Mouse (Mus musculus): Measurements from ENCODE around the gene Slc5a2.

Slc5a2 gene

DNA sequence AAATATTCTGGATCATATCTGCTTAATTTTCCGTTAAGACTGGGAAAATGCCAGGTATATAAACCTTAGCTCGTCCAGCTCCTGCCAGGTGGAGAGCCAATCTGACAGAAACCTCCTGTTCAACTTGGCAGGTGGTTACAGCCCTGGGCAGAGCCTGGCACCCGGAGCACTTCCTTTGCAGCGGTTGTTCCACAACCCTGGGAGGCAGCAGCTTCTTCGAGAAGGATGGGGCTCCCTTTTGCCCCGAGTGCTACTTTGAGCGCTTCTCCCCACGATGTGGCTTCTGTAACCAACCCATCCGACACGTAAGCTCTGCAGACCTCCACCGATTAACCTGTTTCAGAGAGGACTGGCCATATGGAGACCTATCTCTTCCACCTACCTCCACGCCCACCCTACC lies 13.5 kb upstream of the Slc5a2 start:
- DNase-seq, result no peak

DNA sequence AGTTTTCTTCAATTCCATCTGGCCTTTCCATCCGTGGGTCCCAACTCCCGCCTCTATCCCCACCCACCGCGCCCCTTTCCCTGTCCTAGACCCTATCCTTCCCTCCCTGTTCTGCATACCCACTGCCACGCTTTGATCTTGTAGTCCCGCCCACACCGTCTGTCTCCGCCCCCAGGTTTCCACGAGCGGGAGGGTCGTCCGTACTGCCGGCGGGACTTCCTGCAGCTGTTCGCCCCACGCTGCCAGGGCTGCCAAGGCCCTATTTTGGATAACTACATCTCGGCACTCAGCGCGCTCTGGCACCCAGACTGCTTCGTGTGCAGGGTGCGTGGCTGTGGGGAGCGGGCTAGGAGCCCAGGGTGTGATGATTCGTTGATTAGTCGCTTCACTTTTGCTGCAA lies 12.8 kb upstream of the Slc5a2 start:
- no peak for DNase-seq

DNA sequence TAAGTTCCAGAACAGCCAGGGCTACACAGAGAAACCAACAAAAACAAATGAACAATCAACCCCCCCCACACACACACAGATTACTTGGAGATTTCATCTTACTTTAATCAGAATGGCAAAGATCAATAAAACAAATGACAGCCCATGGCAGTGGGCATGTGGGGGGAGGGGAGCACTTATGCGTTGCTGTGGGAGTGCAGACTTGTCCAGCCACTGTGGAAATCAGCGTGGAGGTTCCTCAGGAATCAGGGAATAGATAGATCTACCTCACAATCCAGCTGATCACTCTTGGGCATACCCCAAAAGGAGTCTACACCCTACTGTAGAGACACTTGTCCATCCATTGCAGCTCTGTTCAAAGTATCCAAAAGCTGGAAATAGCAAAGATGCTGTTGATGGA lies 10.5 kb upstream of the Slc5a2 start:
- DNase-seq, result no peak

DNA sequence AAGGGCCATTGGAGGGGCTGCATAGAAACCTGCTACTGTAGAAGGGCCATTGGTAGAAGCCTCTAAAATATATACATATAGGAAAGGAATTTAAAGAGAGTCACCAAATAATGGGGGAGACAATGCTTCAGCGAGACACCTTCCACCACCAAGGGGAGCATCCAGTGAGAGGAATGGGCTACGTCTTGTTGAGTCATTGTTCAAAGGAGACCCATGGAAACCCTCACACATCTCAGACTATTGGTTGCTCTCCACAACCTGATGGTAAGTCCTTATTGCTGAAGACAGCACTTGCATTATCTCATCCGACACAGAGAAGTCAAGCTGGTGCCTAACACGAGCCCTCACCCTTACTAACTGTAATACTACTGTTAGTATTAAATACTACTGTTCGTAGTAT lies 9.7 kb upstream of the Slc5a2 start:
- no peak for DNase-seq

DNA sequence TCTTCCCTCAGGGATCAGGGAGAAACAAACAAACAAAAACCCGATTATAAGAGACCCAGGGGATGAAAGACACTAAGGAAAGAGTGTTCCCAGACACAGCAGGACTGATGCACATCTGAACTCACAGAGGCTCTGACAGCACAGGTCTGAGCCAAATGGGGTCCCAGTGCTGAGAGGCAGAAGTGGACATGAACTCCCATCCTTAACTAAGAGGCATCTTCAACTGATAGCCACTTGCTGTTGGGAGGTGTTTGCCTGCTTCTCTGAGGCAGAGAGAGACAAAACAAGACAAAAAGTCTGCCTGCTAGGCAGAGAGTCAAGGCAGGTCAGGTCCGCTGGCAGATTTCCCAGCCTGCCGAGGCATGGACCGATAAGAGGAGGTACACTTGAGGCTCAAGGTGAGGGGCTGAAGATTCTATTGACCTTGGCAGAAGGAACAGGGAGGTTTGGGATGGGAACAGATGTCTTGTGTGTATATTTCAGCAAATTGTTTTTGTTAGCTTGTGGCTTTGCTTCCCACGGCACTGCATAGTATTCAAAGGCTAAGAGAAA lies 8.6 kb upstream of the Slc5a2 start:
- no peak for DNase-seq

DNA sequence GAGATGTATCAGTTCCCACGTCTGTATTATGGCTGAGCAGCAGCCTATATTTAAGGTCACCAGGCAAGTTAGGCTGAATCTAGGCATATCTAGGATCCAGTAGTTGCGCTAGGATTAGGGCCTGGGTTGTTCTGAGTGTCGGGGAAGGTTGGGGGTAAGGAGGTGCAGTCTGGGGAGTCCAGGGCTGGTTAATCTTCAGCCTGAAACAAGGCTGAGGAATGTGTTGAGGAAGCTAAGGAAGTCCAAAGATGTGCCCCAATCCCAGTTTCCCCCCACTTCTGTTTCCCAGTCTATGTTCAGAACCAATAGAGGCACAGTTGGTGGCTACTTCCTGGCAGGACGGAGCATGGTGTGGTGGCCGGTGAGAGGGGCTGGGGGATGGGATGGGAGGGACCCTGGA lies 599 bp downstream of the Slc5a2 start:
- DNase-seq, result no peak

DNA sequence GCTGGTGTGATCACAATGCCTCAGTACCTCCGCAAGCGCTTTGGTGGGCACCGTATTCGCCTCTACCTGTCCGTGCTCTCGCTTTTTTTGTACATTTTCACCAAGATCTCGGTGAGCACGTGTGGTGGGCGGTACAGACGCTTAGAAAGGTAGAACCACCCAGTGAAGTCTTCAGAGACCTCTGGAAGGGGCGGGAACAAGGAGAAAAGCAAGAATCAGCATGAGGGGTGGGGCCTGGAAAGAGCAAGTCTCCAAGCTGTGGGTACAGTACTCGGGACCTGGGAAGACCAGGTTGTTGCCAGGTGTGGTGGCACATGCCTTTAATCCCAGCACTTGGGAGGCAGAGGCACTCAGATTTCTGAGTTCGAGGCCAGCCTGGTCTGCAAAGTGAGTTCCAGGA lies 1.9 kb downstream of the Slc5a2 start:
- DNase-seq, result no peak

DNA sequence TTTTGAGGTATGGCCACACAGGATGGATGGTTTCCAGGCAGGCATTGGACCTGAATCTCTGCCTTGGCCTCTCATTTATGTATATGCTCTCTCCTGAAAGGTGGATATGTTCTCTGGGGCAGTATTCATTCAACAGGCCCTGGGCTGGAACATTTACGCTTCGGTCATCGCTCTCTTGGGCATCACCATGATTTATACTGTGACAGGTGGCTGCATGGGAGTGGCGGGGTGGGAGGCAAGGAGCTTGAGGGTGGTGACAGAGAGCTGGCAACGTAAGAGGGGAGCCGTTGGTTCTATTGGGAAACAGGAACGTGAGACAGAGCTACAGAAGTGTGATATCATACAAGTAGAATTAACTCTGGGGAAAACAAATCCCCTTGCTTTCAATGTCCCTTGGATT lies 2.4 kb downstream of the Slc5a2 start:
- DNase-seq, result no peak

DNA sequence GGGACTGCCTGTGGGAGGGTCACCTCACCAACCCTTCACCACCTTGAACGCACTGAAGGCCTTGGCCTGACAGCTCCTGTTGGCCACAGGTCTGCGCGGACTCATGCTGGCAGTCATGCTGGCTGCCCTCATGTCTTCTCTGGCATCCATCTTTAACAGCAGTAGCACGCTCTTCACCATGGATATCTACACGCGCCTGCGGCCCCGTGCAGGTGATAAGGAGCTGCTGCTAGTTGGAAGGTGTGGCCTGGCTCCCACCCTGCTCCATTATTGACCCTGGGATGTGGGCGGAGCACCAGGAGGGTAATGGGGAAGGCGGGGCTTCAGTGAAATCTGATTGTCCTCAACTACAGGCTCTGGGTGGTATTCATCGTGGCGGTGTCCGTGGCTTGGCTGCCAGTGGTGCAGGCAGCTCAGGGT lies 5.0 kb downstream of the Slc5a2 start:
- DNase-seq, result no peak

DNA sequence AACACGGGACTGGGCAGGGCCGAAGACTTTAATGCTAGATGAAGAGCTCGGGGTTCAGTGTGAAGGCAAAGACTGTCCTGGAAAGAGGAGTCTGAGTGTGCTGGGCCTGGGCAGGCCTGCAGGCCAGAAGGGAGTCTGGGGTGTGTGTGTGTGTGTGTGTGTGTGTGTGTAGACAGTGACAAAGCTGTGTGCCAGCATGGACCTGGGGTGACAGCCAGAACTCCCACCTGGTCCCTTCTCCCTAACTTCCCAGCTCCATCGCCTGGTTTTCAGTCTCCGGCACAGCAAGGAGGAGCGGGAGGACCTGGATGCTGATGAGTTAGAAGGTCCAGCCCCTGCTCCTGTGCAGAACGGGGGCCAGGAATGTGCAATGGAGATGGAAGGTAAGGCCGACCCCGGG lies 6.0 kb downstream of the Slc5a2 start:
- no peak for DNase-seq

DNA sequence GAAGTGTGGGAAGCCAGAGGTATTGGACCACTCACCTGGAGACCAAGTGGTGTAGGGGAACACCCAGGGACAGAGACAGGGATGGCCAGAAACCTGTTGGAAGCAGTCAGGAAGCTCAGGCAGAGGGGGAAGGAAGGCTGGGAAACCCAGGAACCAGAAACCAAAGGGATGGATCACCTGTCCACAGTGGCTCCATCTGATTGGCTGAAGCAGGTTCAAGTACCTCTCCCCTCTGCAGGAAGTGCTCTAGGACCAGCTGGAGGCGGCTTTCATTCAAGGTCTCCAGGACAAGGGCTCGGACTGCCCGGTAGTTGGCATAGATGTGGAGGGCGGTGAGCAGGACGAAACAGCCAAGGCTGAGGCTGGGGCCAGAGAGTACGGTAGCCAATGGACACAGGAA lies 10.6 kb downstream of the Slc5a2 start:
- DNase-seq, result no peak

DNA sequence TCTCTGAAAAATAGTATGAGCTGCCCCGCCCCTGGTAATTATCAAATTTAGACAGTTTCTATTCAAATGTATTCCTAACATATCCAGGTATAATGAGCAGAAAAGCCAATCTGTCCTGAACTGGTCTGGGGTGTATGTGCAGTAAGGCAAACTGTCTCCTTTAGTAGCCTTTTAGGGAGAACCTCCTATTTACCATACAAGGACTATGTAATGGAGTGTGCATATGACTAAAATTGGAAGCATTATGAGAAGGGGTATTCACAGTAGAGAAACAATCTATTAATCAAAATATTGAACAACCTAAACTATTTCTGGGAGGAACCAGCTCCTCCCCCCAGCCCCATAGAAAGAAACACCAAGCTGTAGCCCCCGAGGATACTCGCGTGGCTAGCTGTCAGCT lies 14.3 kb downstream of the Slc5a2 start:
- no peak for DNase-seq

DNA sequence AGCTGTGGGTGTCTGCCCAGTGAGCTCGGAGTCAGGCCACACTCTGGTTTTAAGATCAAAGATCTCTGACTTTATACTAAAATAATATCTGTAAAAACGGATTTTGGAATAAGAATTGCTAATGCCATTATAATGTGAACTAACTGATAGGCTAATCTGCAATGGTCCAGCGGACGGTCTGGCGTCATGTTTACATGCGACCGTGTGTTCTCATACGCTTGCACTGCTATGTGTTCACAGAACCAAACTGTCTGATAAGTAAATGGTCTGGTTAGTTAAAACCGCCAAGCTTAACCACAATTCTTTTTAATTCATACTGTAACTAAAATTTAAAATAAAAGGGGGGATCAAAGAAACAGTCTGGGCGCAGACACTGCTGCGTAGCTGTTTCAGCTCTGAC lies 16.3 kb downstream of the Slc5a2 start:
- no peak for DNase-seq

DNA sequence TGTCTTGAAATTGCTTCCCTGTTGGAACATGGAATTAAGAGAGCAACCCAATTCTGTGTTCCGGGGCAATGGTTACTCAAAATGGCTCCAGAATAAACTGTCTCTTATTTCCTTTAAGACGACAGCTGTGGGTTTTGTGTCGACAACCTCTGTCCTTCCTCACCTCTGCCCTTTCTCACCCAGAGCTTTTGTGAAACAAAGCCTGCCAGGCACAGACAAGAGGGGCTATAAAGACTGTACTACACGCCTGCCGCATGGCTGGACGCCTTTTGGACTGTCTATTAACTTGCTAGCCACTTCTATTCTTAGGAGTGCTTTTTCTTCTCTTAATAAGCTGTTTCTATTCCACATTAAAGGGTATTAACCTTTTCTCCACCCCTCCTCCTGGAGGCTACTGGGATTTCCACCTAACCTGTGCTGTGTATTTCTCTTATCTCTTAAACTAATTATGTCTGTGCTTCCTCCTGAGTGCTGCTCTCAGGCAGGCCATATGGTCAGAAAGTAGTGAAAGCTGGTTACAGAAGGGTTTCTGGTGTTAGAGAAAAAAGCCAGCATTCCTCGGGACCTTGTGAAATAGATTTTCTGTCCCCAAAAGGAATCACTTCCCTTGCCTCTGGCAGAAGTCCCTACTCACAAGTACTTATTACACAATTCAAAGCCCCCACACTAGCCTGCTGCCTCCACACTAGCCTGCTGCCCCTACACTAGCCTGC lies 17.2 kb downstream of the Slc5a2 start:
- DNase-seq, result no peak

DNA sequence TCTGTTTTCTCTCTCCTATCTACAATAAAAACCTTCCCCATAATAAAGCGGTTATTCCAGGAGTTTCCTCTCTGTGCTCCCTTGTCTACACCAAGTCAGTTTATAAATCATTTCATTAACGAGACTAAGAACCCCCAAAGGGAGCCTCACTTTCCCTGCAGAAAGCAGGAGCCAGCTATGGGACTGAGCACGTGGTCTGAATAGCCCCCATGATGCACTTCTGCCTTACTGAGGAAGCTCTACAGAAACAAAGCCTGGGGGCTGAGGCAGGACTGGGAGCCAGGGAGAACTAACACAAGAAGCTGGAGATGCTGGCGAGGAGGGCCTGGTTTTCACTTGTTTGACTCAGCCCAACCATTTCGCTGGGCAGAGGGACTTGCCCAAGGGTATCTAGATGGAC lies 18.6 kb downstream of the Slc5a2 start:
- no peak for DNase-seq

DNA sequence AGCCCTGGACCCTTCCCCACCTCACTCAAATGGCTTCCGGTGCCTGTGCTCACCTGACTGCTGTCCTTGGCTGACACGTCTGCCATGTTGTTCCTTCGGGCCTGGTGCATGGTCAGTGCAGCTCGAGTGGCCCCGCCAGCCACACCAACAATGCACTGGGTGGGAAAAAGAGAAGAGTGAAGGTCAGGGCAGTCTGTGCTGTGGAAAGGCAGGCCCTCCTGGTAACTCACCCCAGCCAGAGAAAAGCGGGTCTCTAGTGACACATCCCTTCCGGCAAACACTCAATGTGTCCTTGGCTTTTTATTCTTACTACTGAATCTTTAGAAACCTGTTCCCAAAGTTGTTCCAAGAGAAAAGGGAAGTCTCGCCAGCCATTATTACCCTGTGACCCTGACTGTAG lies 19.6 kb downstream of the Slc5a2 start:
- no peak for DNase-seq

DNA sequence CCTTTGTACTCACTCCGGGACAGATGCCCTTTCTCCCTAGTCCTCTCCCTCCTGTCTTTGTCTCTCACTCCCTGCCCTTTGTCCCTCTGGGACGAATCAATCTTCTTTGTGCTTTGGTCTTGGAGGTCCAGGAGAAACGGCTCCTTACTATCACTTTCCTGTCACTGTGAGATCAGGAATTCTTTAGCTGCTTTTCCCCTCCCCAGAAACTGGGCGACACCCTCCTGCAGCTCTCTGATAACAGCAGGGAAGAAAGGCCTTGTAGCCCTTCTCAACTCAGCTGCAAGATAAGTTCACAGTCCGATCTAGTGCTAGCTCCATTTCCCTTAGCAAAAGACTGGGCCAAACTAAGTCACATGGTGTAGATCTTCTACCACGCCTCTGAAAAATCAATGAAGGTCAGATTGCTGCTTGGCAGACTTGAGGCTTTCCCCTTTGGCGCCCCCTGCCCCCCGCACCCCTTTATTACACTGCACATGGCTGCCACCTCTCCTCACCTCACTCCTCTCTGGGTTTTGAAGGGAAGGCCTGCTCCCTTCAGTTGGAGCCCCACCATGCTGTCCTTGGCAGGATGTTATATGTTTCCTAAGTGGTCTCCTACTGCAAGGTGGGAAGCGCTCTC lies 23.6 kb downstream of the Slc5a2 start:
- DNase-seq, result no peak

DNA sequence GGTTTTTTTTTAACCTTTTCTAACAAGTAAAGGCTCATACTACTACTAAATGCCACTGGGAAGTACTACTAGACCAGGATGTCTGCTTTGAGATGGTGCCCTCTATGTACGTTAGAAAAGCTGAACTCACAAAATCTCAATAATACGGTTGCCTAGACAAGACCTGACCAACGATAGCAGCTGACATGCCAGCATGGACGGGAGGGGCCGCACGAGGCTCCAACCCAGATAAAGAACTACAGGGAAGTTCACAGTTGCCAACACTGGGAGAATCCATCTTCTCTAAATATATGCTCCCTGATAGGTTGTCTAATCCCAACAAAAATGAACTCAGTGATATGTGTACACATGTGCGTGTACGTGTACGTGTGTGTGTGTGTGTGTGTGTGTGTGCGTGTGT lies 29.3 kb downstream of the Slc5a2 start:
- no peak for DNase-seq

DNA sequence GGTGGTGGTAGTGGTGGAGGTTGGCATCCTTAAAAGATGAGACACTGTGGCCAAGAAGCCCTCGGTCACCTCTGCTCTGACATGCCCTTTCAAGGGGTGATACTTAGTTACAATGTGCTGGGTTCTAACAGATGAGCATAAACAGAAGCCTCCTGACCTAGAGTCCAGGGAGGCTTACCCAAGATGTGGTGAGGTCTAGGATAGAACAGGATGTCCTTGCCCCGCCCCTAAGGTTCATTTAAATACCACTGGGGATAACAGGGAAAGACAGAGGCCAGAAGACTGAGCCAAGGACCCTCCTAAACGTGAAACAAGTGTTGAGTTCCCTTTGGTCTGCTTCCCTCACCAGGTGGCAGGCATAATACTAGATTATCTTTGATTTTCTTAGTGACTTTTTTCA lies 31.1 kb downstream of the Slc5a2 start:
- no peak for DNase-seq

DNA sequence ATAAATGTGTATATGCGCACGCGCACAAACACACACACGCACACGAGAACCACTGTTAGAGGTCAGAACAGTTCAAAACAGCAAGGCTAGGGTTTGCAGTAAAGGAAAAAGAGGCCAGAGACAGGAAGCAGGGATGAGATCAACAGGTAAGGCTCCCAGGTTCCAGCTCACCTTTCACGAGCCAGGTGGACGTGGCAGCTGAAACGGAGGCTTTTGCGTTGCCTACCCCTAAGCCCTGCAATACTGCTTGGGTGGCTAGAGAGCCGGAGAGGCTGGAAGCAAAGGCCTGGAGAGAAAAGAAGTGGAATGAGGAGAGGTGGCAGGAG lies 31.8 kb downstream of the Slc5a2 start:
- DNase-seq, result no peak

DNA sequence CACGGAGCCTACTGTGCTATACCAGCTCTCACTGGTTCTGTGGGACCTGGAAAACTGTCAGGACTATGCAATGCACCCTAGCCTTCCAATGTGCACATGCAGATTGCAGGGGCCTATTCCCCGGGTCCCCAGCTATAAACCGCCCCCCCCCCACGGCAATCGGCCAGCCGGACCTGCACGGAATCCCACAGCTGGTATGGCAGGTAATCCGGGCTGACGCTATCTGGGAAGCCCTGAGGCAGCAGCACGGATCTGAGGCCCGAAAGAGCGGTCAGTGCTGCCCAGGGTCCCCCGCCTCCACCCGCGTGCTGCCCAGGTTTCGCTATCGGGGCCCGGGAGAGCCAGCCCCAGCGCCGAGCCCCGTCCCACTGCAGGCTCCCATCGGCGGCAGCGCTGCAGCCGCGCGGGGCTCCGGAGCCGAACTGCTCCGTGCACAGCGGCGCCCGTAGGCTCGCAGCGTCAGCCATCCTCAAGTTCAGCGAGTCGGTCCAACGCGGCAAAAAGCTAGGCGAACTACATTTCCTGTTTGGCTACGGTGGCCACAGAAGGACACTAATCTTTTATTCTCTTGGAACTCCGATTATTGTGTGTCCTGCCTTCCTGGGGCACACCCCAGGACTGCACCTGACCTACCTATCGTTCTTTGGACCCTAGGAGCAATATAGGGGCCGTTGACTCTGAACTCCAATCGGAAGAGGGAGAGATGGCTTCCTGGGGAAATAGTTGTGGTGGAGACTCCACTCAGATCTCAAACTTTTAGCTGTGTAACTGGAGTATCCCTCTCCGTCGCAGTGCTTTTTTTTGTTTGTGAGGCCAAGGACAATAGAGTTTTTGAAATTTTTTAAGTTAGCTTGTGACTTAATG lies 32.4 kb downstream of the Slc5a2 start, which contains the start of gene BC017158:
TSS of gene BC017158 (minus strand) at position 554 of the 864 bp plus-strand sequence.
- peak; percentile 21 to 64 for DNase-seq

DNA sequence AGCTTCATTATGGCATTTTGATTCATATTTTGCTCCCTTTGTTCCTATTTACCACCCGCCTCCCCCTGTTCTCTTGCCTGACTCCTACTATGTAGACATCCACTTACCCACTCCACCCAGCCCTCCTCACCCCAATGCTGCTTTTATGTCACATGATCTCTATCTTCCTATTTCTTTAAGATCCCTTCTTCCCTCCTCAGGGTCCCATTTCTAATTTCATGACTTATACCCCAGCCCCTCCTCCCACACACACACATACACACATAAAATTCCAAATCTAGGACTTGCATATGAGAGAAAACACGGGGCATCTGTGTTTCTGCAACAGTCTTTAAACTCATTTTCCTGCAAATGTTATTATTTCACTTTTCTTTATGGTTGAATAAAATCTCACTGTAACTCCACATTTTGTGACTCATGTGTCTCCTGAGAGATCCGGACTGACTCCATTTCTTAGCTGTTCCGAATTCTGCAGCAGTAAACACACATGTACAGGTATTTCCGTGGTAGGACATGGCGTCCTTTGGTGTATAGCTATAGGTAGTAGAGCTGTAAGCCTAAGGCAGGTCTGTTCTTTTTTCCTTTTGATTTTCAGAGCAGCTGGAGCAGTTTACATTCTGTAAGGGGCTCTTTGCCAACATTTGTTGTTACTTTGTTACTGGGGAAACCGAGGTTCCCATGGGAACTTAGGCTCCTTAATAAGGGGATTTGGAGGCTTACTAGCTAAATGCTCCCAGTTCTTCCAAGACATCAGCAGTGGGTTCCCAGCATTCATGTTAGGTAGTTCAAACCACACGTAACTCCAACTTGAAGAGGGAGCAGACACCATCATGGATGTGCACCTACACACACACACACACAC lies 33.3 kb downstream of the Slc5a2 start:
- no peak for DNase-seq

DNA sequence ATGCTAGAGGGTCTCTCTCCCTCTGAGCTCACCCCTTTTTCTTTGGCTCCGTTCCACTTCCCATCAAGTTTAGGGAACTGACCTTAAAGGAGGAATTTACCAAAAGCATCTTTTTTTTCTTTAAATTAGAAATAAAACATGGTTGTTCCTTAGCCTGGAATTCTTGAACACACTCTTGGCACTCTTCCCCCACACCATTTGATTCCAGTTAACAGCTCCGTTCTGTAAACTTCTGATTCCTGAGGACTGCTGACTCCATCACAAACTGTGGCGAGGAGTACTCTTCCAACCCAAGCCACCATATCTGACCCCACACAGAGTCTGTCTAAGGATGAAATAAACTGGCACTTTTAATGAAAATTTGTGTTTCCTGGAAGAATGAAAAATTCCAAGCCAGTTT lies 35.5 kb downstream of the Slc5a2 start:
- DNase-seq, result no peak

Measured in spleen, adult 18-20 months (tissue).